Mouse (Mus musculus) MN1 (cell line): ENCODE data around the gene Vat1l.
A peak's percentile ranks its signal among the peaks of the same experiment; 100 is the strongest.

Experiments
- DNase-seq: peaks from one replicate; pipeline ENCODE4 v3.0.0-alpha.2; 2016; ENCODE audit warnings: low spot score

Vat1l gene

DNA sequence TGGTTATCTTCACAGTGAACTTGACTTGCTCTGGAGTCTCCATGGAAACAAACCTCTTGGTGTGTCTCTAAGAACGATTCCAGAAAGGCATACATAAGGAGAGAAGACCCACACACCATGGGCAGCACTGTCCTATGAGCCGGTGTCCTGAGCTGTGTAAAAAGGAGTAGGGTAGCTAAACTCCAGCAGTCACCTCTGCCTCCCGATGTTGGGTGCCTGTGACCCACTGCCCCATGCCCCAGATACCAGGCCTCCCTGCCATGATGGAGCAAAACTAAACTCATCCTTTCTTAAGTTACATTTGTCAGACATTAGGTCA lies 90.3 kb downstream of the Vat1l start:
- no peak for DNase-seq

DNA sequence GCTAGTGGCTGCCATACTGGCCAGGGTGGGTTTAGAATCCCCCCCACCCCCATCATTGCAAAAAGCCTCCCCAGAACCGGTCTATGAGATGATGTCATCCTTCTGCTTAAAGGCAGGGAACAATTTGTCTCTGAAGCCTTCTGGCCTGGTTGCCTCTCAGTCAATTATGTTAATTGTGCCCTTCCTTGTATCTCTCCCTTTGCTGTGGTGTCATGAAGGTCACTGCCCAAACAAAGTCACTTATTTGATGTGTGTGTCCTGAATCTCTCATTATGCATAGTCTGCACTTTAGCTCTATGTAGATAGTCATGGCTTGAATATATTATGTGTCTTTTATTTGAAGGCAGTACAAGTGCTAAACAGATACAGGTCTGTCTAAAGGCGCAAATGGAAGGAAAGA lies 92.8 kb downstream of the Vat1l start:
- DNase-seq = no peak

DNA sequence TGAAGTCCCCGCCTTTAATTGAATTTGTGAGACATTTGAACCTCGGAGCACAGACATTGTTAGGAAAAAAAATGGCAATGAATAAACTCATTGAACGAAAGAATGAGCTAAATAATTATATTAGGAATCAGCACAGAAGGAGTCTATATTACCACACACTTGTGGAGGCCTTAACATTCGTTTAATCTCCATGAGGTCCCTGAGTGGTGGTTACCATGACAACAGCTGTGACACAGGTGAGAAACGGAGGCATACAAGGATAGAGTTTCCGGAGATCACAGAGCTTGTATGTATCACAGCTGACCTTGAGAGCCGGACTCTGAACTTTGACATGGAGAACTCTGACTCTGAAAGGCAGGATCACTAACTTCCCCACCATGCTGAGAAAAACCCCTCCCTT lies 94.7 kb downstream of the Vat1l start:
- DNase-seq = no peak

DNA sequence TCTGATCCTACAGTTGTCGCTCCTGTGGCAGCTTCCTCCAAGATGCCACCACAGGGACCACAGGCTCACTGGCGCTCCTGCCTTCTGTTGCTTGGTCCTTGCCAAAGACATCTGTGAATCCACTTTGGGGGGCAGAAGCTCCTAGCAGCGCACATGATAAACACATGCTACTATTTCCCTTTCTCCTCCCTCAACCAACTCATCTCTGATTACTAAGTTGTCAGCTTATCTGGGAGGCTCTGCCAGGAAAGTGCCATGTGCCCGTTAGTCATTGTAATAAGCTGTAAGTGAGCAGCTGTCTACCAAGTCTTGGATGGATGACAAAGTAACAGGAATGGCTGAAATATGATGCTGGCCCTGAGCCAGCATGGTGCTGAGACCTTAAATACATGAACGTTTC lies 100.9 kb downstream of the Vat1l start:
- peak; percentile 63 for DNase-seq

DNA sequence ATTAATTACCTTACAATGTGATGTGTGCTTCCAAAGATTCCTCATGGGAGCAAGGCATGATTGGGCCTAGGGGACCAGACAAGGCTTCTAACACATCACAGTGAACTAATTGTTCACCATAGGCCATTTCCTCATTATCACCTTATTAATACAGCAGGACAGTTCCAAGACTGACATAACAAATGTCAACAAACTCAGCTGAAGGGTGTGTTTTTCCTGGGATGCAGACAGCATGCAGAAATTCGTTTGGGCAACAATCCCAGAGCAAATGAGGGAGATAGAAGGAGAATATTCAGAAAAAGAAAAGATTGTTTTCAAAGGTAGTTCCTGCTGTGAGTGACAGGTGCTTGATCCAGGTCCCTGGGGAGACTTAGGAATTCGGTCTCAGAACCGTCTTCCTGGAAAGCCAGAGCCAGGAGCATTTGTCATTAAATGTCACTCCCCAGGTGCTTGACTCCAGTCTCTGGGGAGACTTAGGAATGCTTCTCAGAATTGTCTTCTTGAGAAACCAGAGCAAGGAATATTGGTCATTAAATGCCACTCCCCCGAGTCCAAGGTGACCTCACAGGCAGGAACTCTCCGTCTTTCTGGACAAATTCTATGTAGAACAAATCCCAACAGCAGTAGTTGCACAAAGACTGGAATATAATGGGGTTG lies 109.4 kb downstream of the Vat1l start:
- DNase-seq = no peak

DNA sequence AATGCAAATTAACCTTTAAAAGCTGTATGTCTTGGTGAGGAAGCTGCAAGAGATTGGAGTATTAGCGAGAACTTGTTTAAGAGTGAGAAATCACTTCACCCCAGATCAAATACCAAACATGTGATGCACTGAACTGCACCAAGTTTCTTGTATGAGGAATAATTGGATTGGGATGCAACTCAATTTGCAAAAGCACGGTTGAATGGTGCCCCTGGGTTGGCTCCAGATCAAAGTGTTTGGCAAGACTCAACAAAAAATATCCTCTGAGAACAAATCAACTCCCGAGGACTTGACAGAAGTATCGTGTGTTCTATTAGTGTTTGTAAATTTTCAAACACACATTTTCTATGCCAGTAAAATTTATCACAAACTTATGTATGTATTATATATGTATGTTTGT lies 112.7 kb downstream of the Vat1l start:
- DNase-seq = peak; percentile 43

DNA sequence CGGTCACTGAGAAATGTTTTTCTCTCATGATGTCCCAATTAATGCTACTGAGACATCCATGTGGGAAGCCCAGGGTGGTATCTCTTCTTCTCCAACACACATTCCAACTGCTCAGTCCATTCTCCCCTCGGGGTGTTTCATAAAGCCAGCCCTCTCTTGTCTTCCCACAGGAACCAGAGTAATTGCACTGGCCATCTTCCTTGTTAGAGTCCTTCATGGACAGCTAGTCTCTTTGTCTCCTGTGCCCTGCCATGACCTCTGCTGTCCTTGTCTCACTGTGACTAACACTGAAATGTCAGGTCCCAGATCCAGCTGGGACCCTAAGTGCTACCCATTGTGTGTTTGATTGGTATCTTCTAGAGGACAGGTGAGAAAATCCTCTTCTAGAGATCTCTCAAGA lies 116.7 kb downstream of the Vat1l start:
- no peak for DNase-seq

DNA sequence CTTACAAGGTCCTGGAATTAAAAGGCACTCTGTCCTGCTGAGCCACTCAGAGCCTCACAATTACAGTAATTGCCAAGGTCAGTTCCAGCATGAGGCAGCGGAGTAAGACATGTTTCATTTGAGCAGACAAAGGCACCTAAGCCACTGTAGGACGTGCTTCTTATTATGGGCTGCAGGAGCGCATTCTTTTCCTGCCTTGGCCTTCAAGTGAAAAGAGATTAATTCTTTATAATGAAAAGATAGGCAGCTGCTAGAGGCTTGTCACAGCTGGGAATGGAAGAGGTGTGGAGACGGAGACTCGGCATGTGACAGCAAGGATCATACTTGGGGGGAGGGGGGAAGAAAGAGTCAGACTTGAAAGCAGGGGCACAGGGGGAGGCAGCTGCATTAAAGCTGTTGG lies 126.5 kb downstream of the Vat1l start:
- DNase-seq = no peak

DNA sequence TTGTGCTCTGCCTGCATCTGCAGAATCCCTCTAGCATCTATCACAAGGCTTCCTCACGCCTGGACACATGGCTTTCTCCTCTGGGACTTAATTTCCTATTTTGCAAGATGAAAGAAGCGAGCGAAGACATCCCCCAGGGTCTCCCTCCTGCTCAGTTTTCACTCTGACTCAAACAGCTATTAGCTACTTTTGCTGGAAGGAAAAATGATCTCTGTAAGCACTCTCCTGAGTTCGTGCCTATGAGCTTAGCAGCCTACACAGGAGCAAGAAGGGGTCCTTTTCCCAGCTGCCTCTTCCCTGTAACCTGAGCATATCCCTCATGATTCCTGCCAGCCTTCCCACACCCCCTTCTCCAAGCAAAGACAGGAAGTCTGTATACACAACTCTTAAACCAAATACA lies 127.5 kb downstream of the Vat1l start:
- DNase-seq = peak; percentile 36

DNA sequence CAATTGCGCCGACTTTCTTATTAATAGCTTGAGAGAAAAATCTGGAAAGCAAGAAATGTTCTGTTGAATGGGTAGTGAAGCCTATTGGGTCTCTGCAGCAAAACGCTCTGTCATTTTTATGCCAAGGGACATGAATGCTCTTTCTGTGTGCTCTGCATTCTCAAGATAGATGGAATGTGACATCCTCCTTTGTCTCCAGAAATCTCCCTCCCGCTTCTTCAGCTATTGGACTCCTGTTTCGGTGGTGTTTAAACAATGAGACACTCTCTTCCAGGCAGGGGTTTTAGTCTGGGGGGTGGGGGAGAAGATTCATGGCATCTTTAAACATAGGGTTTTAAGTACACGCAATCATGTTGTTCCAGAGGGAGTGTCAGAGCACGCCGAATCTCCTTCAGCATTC lies 130.3 kb downstream of the Vat1l start:
- no peak for DNase-seq

DNA sequence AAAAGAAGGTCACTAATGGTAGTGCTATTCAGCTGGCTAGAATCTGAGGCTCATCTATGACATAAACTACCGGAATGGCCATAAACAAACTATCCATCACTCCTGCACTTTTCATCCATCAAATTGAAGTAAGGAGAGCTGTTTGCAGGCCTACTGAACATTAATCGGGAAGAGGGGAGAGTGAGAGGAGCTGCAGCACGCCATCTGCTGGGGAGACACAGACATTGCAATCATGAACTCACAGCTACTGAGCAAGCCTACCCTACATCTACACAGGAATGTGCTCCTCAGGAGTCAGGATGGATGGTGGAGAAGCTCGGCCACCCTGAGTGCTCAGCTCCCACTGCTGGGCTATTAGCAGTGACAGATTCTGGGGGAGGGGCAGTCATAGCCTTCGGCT lies 136.9 kb downstream of the Vat1l start:
- DNase-seq = no peak

DNA sequence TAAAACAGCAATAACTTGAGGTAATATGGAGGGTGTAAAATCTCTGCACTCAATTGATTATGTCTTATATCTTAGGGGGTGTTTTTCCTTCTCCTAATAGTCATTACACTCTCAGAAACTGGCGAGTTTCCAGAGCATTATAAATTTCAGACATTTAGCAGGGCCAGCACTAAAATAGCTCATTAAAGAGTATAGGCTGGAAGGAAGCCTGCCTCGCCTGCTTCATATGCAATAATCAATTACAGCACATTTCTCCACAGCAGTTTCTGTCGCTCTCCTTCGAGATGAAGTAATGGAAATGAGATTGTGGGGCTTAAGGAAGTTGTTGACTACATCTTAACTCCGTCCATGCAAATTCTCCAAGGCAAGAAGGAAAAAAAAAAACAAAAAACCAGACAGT lies 139.4 kb downstream of the Vat1l start:
- DNase-seq = no peak

DNA sequence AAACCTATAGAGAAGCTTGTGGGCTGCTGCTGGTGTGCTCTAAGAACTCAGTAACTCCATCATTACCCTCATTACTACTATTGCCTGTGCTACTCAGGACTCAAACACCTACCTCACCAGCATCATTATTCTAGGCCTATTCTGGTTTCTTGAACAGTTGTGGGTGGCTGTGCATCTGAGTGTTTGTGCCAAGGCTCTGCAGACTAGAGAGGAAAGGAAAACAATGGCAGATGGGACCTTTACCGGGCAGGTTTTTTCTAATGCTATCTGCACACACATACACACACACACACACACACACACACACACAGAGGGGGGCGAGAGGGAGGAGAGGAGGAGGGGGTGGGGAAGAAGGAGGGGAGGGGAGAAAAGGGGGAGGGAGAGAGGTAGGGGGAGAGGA lies 140.6 kb downstream of the Vat1l start:
- DNase-seq = no peak

DNA sequence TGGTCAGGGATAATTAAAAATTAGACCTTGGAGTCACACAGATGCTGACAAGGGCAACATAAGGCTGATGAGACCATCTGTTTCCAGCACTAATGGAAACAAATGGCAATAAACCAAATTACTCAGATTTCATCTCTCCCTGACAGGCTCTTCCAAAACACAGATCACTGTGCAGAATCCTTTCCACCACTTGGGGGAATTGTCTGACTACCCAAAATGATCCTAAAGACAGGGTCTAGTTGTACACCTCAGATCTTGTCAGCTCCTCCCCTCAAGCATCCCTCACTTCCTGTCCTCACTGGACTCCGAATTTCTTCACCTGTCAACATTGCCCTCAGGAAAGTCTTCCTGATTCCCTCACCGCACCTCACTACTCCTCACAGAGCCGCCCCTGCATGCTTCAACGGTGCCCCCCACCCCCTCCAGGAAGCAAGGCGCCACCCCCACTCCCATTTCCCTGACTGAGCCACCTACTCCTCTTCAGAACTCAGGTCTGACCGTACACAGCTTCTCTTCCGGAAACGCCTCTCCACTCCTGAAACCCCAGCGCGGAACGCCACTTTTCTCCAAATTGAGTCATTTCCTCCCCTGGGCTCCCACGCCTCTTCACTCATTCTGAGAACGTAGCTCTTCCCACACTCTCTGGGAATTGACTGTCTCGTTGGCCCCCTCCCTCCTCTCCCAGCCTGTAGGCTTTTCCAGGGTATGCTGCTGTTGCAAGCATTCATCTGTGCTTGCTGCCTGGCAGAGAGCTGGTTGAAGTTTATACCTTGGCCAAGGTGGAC lies 146.4 kb downstream of the Vat1l start:
- DNase-seq = peak; percentile 91

DNA sequence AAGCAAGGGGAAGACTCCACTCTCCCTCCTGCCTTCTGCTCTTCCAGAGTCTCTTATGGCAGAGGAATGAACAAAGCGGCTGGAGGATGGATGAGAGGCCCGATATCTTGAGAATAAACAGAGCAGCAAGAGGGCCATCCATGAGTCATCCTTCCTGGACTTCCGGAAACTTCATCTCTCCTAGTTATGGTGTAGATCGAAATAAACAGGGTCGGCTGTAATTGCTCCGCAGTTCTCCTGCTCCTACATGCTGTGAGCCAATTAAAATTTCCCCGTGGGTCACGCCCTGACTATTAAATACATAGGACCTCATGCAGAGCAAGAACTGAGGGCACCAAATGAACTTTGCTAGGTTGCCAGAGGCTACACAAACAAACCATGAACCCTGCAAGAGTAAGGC lies 155.1 kb downstream of the Vat1l start:
- peak; percentile 89 for DNase-seq

DNA sequence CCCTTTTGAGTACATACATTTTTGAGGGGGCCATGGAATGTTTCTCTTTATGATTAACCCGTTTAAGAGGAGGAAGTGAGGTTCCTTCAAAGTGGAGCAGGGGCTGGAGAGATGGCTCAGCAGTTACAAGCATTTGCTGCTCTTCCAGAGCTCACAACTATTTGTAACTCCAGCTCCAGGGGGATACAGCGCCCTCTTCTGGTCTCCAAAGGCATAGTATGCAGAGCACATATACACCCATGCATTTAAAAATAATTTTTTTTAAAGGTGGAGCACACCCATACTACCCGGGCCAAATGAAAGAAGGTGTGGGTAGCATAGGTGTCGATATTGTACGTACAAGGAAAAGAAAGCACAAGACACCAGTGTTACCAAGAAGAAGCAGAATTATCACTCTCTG lies 157.8 kb downstream of the Vat1l start:
- no peak for DNase-seq

DNA sequence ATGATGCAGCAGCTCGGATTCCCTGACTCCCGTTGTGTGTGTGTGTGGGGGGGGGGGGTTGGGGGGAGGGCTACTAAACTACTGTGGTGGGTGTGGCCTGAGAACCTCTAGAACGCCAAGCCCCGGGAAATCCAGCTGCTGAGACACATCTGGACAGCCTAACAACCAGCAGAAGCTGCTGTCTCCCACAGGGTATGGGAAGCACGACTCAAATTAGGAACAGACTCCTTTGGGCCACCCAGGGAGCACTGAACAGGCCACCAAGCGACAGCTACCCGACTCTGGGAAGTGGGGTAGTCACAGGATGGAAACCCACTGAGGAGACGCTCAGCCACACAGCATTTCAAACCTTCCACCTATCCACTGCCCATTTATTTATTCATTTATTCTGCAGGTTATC lies 158.2 kb downstream of the Vat1l start:
- no peak for DNase-seq

DNA sequence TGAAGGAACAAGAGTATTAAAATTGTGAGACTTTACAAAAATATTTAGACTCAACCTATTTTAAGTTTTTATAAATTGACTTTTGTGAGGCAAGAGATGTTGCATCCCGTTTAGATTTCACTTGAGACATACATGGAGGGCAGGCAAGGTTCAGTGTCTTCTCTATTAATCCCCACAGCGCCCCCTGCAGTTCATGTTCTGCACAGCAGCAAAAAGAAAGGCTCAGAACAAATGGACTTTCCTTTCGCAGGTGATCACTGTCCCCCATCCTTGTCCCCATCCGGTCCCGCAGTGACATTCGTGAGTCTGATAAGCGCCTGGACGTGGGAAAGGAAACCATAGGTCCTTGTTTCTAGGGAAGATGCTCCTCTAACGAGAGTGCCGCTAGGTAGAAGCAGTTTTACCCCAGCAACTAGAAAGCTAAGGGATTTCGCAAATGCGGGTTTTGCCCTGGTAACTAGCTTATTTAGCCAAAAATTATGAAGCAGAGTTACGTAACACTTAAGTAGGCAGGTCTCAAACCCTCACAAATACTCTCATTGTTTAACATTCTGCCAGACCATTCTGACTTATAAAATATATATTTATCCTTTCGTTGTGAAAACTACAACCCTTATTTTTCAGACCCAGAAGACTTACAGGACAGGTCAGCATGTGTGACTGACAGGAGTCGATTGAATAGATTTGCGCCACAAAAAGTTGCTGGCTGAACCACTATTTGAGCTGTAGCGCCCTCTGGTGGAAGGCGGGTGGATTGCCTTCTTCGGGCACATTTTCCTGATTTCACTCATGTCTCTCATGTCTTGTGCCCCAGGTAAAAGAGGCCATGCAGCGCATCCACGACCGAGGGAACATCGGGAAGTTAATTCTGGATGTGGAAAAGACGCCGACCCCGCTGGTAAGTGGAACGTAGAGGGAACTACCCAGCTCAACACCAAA lies 163.9 kb downstream of the Vat1l start:
- DNase-seq = peak; percentile 77

DNA sequence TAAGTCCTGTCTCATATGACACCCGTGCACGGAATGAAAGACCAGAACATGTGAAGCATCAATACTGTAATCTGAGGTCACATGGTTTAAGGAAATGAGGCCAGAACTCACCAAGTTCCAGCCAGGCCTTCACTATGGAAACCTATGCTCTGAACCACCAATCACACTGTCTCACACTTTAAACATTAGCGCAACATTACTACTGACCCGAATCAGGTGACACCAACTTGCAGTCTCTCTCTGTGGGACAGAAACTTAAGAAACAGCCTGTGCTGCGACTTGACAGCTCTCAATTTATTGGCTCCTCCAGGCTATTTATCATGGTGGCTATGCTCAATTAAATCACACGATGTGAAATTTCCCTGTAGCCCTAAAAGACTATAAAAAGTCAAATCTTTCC lies 169.0 kb downstream of the Vat1l start:
- no peak for DNase-seq

DNA sequence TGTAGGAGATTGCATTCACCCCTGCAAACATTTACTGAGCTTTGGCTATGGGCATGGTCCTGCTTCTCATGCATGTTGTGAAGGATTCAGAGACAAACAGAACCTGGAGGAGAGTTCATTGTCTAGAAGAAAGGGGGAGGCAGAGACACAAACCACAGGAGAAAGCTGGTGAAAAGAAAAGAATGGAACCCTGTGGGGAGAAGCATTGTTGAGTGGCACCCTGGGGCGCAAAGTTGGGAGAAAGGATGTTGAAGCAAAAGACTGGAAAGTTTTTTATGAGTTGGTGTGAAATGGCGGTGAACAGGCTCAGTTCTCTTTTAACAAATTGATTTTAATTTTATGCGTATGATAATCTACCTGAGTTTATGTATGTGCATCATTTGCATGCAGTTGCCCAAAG lies 178.8 kb downstream of the Vat1l start:
- DNase-seq = no peak

DNA sequence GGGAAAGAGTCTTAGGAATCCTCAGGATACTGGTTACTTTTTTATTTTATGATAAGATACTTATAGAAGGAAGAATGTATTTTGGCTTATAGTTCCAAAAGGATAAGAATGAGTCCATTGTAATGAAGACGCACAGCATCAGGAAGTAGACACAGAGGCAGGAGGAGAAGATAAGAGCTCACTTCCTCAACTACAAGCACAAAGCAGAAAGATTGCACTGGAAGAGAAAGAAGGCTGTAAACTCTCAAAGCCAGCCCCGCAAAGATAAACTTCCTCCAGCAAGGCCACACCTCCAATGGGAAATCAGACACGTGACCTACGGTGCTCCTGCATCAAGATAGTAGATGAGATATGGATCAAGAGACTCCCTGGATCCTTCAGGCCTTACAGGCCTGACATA lies 182.1 kb downstream of the Vat1l start:
- DNase-seq = no peak

DNA sequence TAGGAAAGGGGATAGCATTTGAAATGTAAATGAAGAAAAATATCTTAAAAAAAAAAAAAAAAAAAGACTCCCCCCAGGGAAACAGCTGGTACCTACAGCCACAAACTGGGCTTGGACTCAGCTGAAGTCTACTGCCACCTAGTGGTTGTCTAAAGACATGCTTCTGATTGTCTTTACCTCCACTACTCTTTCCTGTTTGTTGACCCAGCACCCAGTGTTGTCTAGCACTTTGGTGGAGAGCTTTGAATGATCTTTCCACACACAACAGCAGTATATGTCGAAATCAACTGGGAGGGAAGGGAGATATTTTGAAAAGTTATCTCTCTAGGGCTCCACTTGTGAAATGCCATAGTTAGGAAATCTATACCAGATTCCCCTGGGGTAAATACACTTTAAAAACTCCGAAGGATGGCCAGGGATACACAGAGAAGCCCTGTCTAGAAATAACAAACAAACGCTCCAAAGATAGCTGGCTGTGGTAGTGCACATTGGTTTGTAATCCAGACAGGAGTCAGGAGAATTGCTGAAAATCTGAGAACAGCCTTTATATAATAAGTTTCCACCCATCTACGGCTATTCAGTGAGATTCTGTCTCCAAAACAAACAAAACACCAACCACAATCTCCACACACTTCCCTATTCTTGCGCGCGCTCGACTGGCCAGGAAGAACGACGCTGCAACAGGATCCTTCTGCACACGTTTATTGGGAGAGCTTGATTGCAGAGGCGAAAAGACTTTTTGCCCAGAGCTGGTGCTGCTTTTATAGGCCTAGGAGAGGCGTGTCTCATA lies 185.2 kb downstream of the Vat1l start:
- peak; percentile 33 for DNase-seq
